In genomic region chr11:114745134-114745533, GRCm38 (mm10) we compare ENCODE assay signal across 8 mouse cellular contexts. TPM values are rescaled to one million over a fixed set of nuclear protein-coding genes. Genes with fewer than 3 reads are reported as not detected.
DNase-seq lines count a peak whose midpoint lies in the region; ATAC-seq lines count a peak whose summit lies in the region.

No protein-coding gene starts in this region.

- 3% methylated on average over 12 of the region's 12 CpGs for WGBS in embryonic facial prominence, embryonic 13.5 days
- WGBS in limb, embryonic 13.5 days = 2% methylated on average over 12 of the region's 12 CpGs

- no peaks in the 10 kb centered on the region for H3K36me3 ChIP-seq in embryonic facial prominence, embryonic 13.5 days
- no peaks in the 10 kb centered on the region for H3K36me3 ChIP-seq in limb, embryonic 13.5 days

- DNase-seq in 3T3-L1 (ENCODE audit: low read depth, low spot score) = peak; percentile 93
- DNase-seq in adrenal gland, postnatal 36 days = peak; percentile 92 to 93
- DNase-seq in heart, adult 8-10 months (ENCODE audit: low spot score) = peak; percentile 87
- DNase-seq in kidney, adult 9 months = peak; percentile 91
- peak; percentile 81 to 85 for DNase-seq in spleen, postnatal 36 days (ENCODE audit: low spot score in 2 of 2)

- no peak overlapping the region for H3K27ac ChIP-seq in embryonic facial prominence, embryonic 13.5 days
- H3K27ac ChIP-seq in limb, embryonic 13.5 days = no peak overlapping the region

- no peak overlapping the region for H3K4me3 ChIP-seq in embryonic facial prominence, embryonic 13.5 days
- no peak overlapping the region for H3K4me3 ChIP-seq in limb, embryonic 13.5 days

- 0 out of 2 replicates have a peak, but pooled peaks cover 10% of the 10 kb centered on the region for H3K4me1 ChIP-seq in embryonic facial prominence, embryonic 13.5 days
- H3K4me1 ChIP-seq in limb, embryonic 13.5 days = peaks cover 5% of the 10 kb centered on the region; the same call in 1 of the 2 replicates

- no peaks in the 10 kb centered on the region for H3K9me3 ChIP-seq in embryonic facial prominence, embryonic 13.5 days
- H3K9me3 ChIP-seq in limb, embryonic 13.5 days = no peaks in the 10 kb centered on the region

- 0 out of 2 replicates have a peak overlapping the region, but pooled peaks have one; percentile 6 for H3K9ac ChIP-seq in embryonic facial prominence, embryonic 13.5 days
- H3K9ac ChIP-seq in limb, embryonic 13.5 days = no peak overlapping the region

- H3K27me3 ChIP-seq in embryonic facial prominence, embryonic 13.5 days = no peaks in the 10 kb centered on the region
- peaks cover 9% of the 10 kb centered on the region for H3K27me3 ChIP-seq in limb, embryonic 13.5 days

- no peak for ATAC-seq in embryonic facial prominence, embryonic 13.5 days (ENCODE audit: insufficient number of reproducible peaks, insufficient read depth, low FRiP score, low TSS enrichment, low read depth)
- ATAC-seq in limb, embryonic 13.5 days (ENCODE audit: low FRiP score, low read depth) = peak; percentile 75
- peak; percentile 97 for ATAC-seq in monocyte, adult 5-6 weeks (replicated peaks; ENCODE audit: insufficient number of reproducible peaks, low FRiP score, low TSS enrichment, poor library complexity, severe bottlenecking)

- H3K4me2 ChIP-seq in embryonic facial prominence, embryonic 13.5 days = peak overlapping the region; percentile 50
- peak overlapping the region; percentile 51 for H3K4me2 ChIP-seq in limb, embryonic 13.5 days (replicated peaks)

RNA-seq across cellular contexts. Expression of gene Dnaic2, which starts 17.9 kb away (rescaled TPM):
- total RNA-seq in adrenal gland, postnatal 36 days (2021) = under 1 TPM; 0.23 to 0.36 TPM
- polyA plus RNA-seq in embryonic facial prominence, embryonic 13.5 days (2015; fragmentation: Nextera tagmentation; extraction: Ambion mirVana) = 1.1 TPM in 2 replicates
- total RNA-seq in heart, adult 8-10 months (2022) = under 1 TPM in 1 of 4 experiments, not detected in 3; 0.47 TPM
- polyA plus RNA-seq in limb, embryonic 13.5 days (2015; fragmentation: Nextera tagmentation; extraction: Ambion mirVana) = 0.83 and 0.95 TPM in 2 replicates
- total RNA-seq in monocyte, adult 5-6 weeks (2017) = not detected in 3 replicates

RNA-seq across cellular contexts. Expression of gene Kif19a, which starts 20.1 kb away (rescaled TPM):
- under 1 TPM; 0.63 TPM for total RNA-seq in adrenal gland, postnatal 36 days (2021)
- polyA plus RNA-seq in embryonic facial prominence, embryonic 13.5 days (2015; fragmentation: Nextera tagmentation; extraction: Ambion mirVana) = 0.69 and 2.2 TPM in 2 replicates
- under 1 TPM; 0.25 to 0.80 (median 0.42) TPM for total RNA-seq in heart, adult 8-10 months (2022)
- 0.09 and 0.23 TPM in 2 replicates for polyA plus RNA-seq in limb, embryonic 13.5 days (2015; fragmentation: Nextera tagmentation; extraction: Ambion mirVana)
- total RNA-seq in monocyte, adult 5-6 weeks (2017) = 6.3 to 7.4 TPM (median 6.4 TPM) in 3 replicates

RNA-seq across cellular contexts. Expression of gene Btbd17, which starts 50.6 kb away (rescaled TPM):
- not detected for total RNA-seq in adrenal gland, postnatal 36 days (2021)
- 1.1 and 1.6 TPM in 2 replicates for polyA plus RNA-seq in embryonic facial prominence, embryonic 13.5 days (2015; fragmentation: Nextera tagmentation; extraction: Ambion mirVana)
- total RNA-seq in heart, adult 8-10 months (2022) = not detected
- polyA plus RNA-seq in limb, embryonic 13.5 days (2015; fragmentation: Nextera tagmentation; extraction: Ambion mirVana) = 1.7 TPM in 2 replicates
- total RNA-seq in monocyte, adult 5-6 weeks (2017) = not detected in 3 replicates

RNA-seq across cellular contexts. Expression of gene Gpr142, which starts 53.6 kb away (rescaled TPM):
- not detected for total RNA-seq in adrenal gland, postnatal 36 days (2021)
- polyA plus RNA-seq in embryonic facial prominence, embryonic 13.5 days (2015; fragmentation: Nextera tagmentation; extraction: Ambion mirVana) = not detected in 2 replicates
- not detected for total RNA-seq in heart, adult 8-10 months (2022)
- not detected in 2 replicates for polyA plus RNA-seq in limb, embryonic 13.5 days (2015; fragmentation: Nextera tagmentation; extraction: Ambion mirVana)
- total RNA-seq in monocyte, adult 5-6 weeks (2017) = not detected in 3 replicates
